Mouse (Mus musculus): ENCODE data around the gene Commd2.

The Commd2 gene

GRCm38 (mm10) chr3:57651231-57651864 lies at the start of gene Commd2:
Gene Commd2, minus strand, starts transcription at chr3:57651715.
- peak; percentile 89 for DNase-seq

GRCm38 (mm10) chr3:57696779-57697178 lies 45.3 kb upstream of the Commd2 start:
- no peak for DNase-seq

- no peak for DNase-seq
Measured at GRCm38 (mm10) chr3:57696249-57696648, 44.7 kb upstream of the Commd2 start.

GRCm38 (mm10) chr3:57692719-57693118 lies 41.2 kb upstream of the Commd2 start, which contains the start of gene Ankub1:
Gene Ankub1, minus strand, starts transcription at chr3:57692799.
- peak; percentile 5 for DNase-seq

- DNase-seq = no peak
Measured at GRCm38 (mm10) chr3:57691772-57692171, 40.3 kb upstream of the Commd2 start.

- DNase-seq = peak; percentile 18
Measured at GRCm38 (mm10) chr3:57677786-57678185, 26.3 kb upstream of the Commd2 start.

GRCm38 (mm10) chr3:57674075-57674474 lies 22.6 kb upstream of the Commd2 start:
- no peak for DNase-seq

GRCm38 (mm10) chr3:57673586-57673985 lies 22.1 kb upstream of the Commd2 start:
- no peak for DNase-seq

GRCm38 (mm10) chr3:57667054-57667723 lies 15.7 kb upstream of the Commd2 start:
- DNase-seq = peak; percentile 83

GRCm38 (mm10) chr3:57665880-57666279 lies 14.4 kb upstream of the Commd2 start:
- DNase-seq = no peak

- no peak for DNase-seq
Measured at GRCm38 (mm10) chr3:57664682-57665081, 13.2 kb upstream of the Commd2 start.

- DNase-seq = peak; percentile 56
Measured at GRCm38 (mm10) chr3:57663731-57664130, 12.2 kb upstream of the Commd2 start.

GRCm38 (mm10) chr3:57658608-57659007 lies 7.1 kb upstream of the Commd2 start:
- DNase-seq = no peak

GRCm38 (mm10) chr3:57653646-57654045 lies 2.1 kb upstream of the Commd2 start:
- no peak for DNase-seq

GRCm38 (mm10) chr3:57652485-57652884 lies 970 bp upstream of the Commd2 start:
- no peak for DNase-seq

GRCm38 (mm10) chr3:57651865-57652259 lies 347 bp upstream of the Commd2 start:
- DNase-seq = no peak

GRCm38 (mm10) chr3:57643191-57643590 lies 8.3 kb downstream of the Commd2 start:
- DNase-seq = no peak

- no peak for DNase-seq
Measured at GRCm38 (mm10) chr3:57637596-57637995, 13.9 kb downstream of the Commd2 start.

- no peak for DNase-seq
Measured at GRCm38 (mm10) chr3:57634763-57635487, 16.6 kb downstream of the Commd2 start.

GRCm38 (mm10) chr3:57626954-57627513 lies 24.5 kb downstream of the Commd2 start:
- no peak for DNase-seq

- peak; percentile 51 for DNase-seq
Measured at GRCm38 (mm10) chr3:57625275-57625997, 26.1 kb downstream of the Commd2 start.

- DNase-seq = no peak
Measured at GRCm38 (mm10) chr3:57619718-57620117, 31.8 kb downstream of the Commd2 start.

GRCm38 (mm10) chr3:57615652-57616051 lies 35.9 kb downstream of the Commd2 start:
- no peak for DNase-seq
